ENCODE assay signal across 37 mouse cellular contexts in the genomic region with DNA sequence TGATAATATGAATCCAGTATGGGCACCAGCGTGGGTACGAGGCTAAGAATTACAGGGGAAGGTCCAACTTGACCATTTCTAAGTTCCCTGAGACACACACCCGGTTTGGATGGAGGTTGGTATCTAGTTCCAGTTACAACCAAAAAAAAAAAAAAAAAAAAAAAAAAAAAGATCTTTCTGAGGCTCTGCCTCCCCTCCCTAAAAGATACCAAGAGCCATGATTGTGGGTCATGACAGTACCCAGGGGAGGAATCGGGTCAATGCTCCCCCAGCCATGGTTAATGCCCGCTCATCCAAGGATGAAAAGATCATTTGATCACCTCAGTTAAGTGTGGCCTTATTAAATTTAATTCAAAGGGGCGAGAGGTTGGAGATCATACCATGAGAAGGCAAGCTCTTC. TPM values are rescaled to one million over a fixed set of nuclear protein-coding genes. Genes with fewer than 3 reads are reported as not detected.
"Had no signal": no experiment of that assay in that cellular context is flagged by ENCODE, and none has a peak within 500 bp of the region (broad histone marks: within the 10 kb centered on the region; RNA-seq: fewer than 3 reads in every experiment).

No protein-coding gene starts in this region.

RNA-seq across cellular contexts. Expression of gene Csta1, which starts 15.3 kb away (rescaled TPM):
- total RNA-seq: heart, postnatal 10 days; heart, postnatal 14 days; heart, postnatal 25 days; heart, postnatal 36 days; heart, postnatal 4 days; hematopoietic stem cell, adult 5-6 weeks; hindbrain, postnatal 0 days; layer of hippocampus, adult 18-20 months; layer of hippocampus, adult 2 months; layer of hippocampus, adult 8-10 months; layer of hippocampus, postnatal 10 days; layer of hippocampus, postnatal 14 days; layer of hippocampus, postnatal 25 days; layer of hippocampus, postnatal 36 days; left cerebral cortex, adult 18-20 months; left cerebral cortex, adult 2 months; left cerebral cortex, adult 8-10 months had no signal
- polyA plus RNA-seq: heart, embryonic 11.5 days; heart, embryonic 12.5 days; heart, embryonic 13.5 days; heart, embryonic 14.5 days; heart, embryonic 15.5 days; heart, embryonic 16.5 days; heart, postnatal 0 days; hindbrain, embryonic 10.5 days; hindbrain, embryonic 12.5 days; hindbrain, embryonic 13.5 days; hindbrain, embryonic 14.5 days; hindbrain, embryonic 16.5 days; hindbrain, postnatal 0 days; intestine, embryonic 16.5 days; kidney, embryonic 14.5 days; kidney, postnatal 0 days; large intestine, adult 2 months had no signal

RNA-seq across cellular contexts. Expression of gene Stfa2l1, which starts 40.9 kb away (rescaled TPM):
- total RNA-seq: heart, postnatal 14 days; heart, postnatal 25 days; heart, postnatal 36 days; hematopoietic stem cell, adult 5-6 weeks; hindbrain, postnatal 0 days; layer of hippocampus, adult 18-20 months; layer of hippocampus, adult 2 months; layer of hippocampus, adult 8-10 months; layer of hippocampus, postnatal 14 days; layer of hippocampus, postnatal 25 days; layer of hippocampus, postnatal 36 days; left cerebral cortex, adult 18-20 months; left cerebral cortex, adult 2 months; left cerebral cortex, adult 8-10 months had no signal
- polyA plus RNA-seq: heart, embryonic 11.5 days; heart, embryonic 12.5 days; heart, embryonic 13.5 days; hindbrain, embryonic 10.5 days; hindbrain, embryonic 11.5 days; hindbrain, embryonic 12.5 days; hindbrain, embryonic 13.5 days; hindbrain, embryonic 14.5 days; hindbrain, embryonic 15.5 days; hindbrain, embryonic 16.5 days; inflammation-experienced regulatory T-cells, adult 6 months; intestine, embryonic 14.5 days; kidney, embryonic 14.5 days; large intestine, adult 2 months had no signal
